Mouse (Mus musculus): Measurements from ENCODE around the gene Hist1h4d. TPM values are rescaled to one million over a fixed set of nuclear protein-coding genes. Genes with fewer than 3 reads are reported as not detected.
"Not testable (repeated sequence)": the region's sequence is repeated elsewhere in the genome, so short reads cannot be mapped to it uniquely, and the experiment has no call there.

Gene Hist1h4d
- polyA plus RNA-seq, 1 experiment from 2014 or later = 160 TPM

- WGBS = 86% methylated on average over 7 of the region's 7 CpGs
- not testable (repeated sequence) for ATAC-seq (ENCODE audit: insufficient number of reproducible peaks, insufficient read depth, low FRiP score, low TSS enrichment, low read depth); H3K4me1 ChIP-seq; H3K9ac ChIP-seq; H3K4me3 ChIP-seq; H3K27ac ChIP-seq; H3K27me3 ChIP-seq; H3K36me3 ChIP-seq; H3K4me2 ChIP-seq; H3K9me3 ChIP-seq
Measured at GRCm38 (mm10) chr13:23591886-23592285, 10.5 kb downstream of the Hist1h4d start.

GRCm38 (mm10) chr13:23592614-23593013 is 11.2 kb downstream of the Hist1h4d start:
- no peaks in the 10 kb centered on the region for H3K27me3 ChIP-seq
- no peaks in the 10 kb centered on the region for H3K36me3 ChIP-seq
- H3K27ac ChIP-seq = no peak overlapping the region
- no peak overlapping the region for H3K4me3 ChIP-seq
- no peaks in the 10 kb centered on the region for H3K4me1 ChIP-seq
- no peak overlapping the region for H3K4me2 ChIP-seq
- ATAC-seq (ENCODE audit: insufficient number of reproducible peaks, insufficient read depth, low FRiP score, low TSS enrichment, low read depth) = no peak
- no peaks in the 10 kb centered on the region for H3K9me3 ChIP-seq
- no peak overlapping the region for H3K9ac ChIP-seq
- 70% methylated on average over 7 of the region's 7 CpGs for WGBS

- Histone ChIP-seq H3K36me3 (no peaks in the 10 kb centered on the region), H3K9ac (no peak overlapping the region), H3K27ac (peak overlapping the region; percentile 44), H3K4me3 (no peak overlapping the region), H3K9me3 (no peaks in the 10 kb centered on the region), H3K4me1 (no peaks in the 10 kb centered on the region), H3K27me3 (no peaks in the 10 kb centered on the region), H3K4me2 (no peak overlapping the region)
- ATAC-seq (ENCODE audit: insufficient number of reproducible peaks, insufficient read depth, low FRiP score, low TSS enrichment, low read depth) = no peak
- WGBS = 65% methylated on average over 5 of the region's 5 CpGs
Measured at GRCm38 (mm10) chr13:23593051-23593770, 11.8 kb downstream of the Hist1h4d start.

GRCm38 (mm10) chr13:23595185-23595584 is 13.8 kb downstream of the Hist1h4d start:
- Histone ChIP-seq H3K9me3 (no peaks in the 10 kb centered on the region), H3K4me1 (no peaks in the 10 kb centered on the region), H3K27ac (no peak overlapping the region), H3K27me3 (no peaks in the 10 kb centered on the region), H3K36me3 (no peaks in the 10 kb centered on the region), H3K9ac (no peak overlapping the region), H3K4me3 (no peak overlapping the region), H3K4me2 (no peak overlapping the region)
- ATAC-seq (ENCODE audit: insufficient number of reproducible peaks, insufficient read depth, low FRiP score, low TSS enrichment, low read depth) = no peak
- WGBS = 87% methylated on average over 2 of the region's 2 CpGs

- Histone ChIP-seq H3K4me1 (no peaks in the 10 kb centered on the region), H3K9me3 (no peaks in the 10 kb centered on the region), H3K36me3 (no peaks in the 10 kb centered on the region), H3K4me3 (no peak overlapping the region), H3K9ac (0 out of 2 replicates have a peak overlapping the region, but pooled peaks have one; percentile 12), H3K4me2 (no peak overlapping the region), H3K27me3 (no peaks in the 10 kb centered on the region), H3K27ac (no peak overlapping the region)
- WGBS = 81% methylated on average over 7 of the region's 7 CpGs
- ATAC-seq (ENCODE audit: insufficient number of reproducible peaks, insufficient read depth, low FRiP score, low TSS enrichment, low read depth) = no peak
Measured at GRCm38 (mm10) chr13:23595622-23596372, 14.4 kb downstream of the Hist1h4d start.

GRCm38 (mm10) chr13:23597957-23598356 is 16.6 kb downstream of the Hist1h4d start:
- WGBS = 6% methylated on average over 9 of the region's 9 CpGs
- H3K4me3 ChIP-seq = no peak overlapping the region
- ATAC-seq (ENCODE audit: insufficient number of reproducible peaks, insufficient read depth, low FRiP score, low TSS enrichment, low read depth) = no peak

GRCm38 (mm10) chr13:23603182-23603699 is 21.8 kb downstream of the Hist1h4d start:
- H3K9me3 ChIP-seq = no peaks in the 10 kb centered on the region
- no peak overlapping the region for H3K27ac ChIP-seq
- H3K36me3 ChIP-seq = no peaks in the 10 kb centered on the region
- ATAC-seq (ENCODE audit: insufficient number of reproducible peaks, insufficient read depth, low FRiP score, low TSS enrichment, low read depth) = no peak
- 74% methylated on average over 7 of the region's 7 CpGs for WGBS
- no peaks in the 10 kb centered on the region for H3K4me1 ChIP-seq
- H3K4me3 ChIP-seq = no peak overlapping the region
- H3K4me2 ChIP-seq = no peak overlapping the region
- H3K27me3 ChIP-seq = no peaks in the 10 kb centered on the region
- no peak overlapping the region for H3K9ac ChIP-seq

More at GRCm38 (mm10) chr13:23597957-23598356, 16.6 kb downstream of the Hist1h4d start:
- Histone ChIP-seq H3K9ac (no peak overlapping the region), H3K4me2 (no peak overlapping the region), H3K9me3 (no peaks in the 10 kb centered on the region), H3K27me3 (no peaks in the 10 kb centered on the region), H3K27ac (no peak overlapping the region), H3K4me1 (no peaks in the 10 kb centered on the region), H3K36me3 (no peaks in the 10 kb centered on the region)

GRCm38 (mm10) chr13:23604452-23604851 is 23.1 kb downstream of the Hist1h4d start:
- no peak overlapping the region for H3K9ac ChIP-seq
- no peaks in the 10 kb centered on the region for H3K4me1 ChIP-seq
- no peaks in the 10 kb centered on the region for H3K9me3 ChIP-seq
- no peak for ATAC-seq (ENCODE audit: insufficient number of reproducible peaks, insufficient read depth, low FRiP score, low TSS enrichment, low read depth)
- H3K27ac ChIP-seq = no peak overlapping the region
- H3K4me3 ChIP-seq = no peak overlapping the region
- WGBS = 91% methylated on average over 3 of the region's 3 CpGs
- H3K4me2 ChIP-seq = no peak overlapping the region
- H3K27me3 ChIP-seq = no peaks in the 10 kb centered on the region
- no peaks in the 10 kb centered on the region for H3K36me3 ChIP-seq

- Histone ChIP-seq H3K36me3 (no peaks in the 10 kb centered on the region), H3K27ac (no peak overlapping the region), H3K4me3 (no peak overlapping the region), H3K9ac (no peak overlapping the region), H3K9me3 (no peaks in the 10 kb centered on the region), H3K27me3 (no peaks in the 10 kb centered on the region), H3K4me2 (no peak overlapping the region), H3K4me1 (no peaks in the 10 kb centered on the region)
- ATAC-seq (ENCODE audit: insufficient number of reproducible peaks, insufficient read depth, low FRiP score, low TSS enrichment, low read depth) = no peak
- 84% methylated on average over 3 of the region's 3 CpGs for WGBS
Measured at GRCm38 (mm10) chr13:23605052-23605451, 23.7 kb downstream of the Hist1h4d start.

- H3K27ac ChIP-seq = no peak overlapping the region
- no peaks in the 10 kb centered on the region for H3K36me3 ChIP-seq
- H3K4me1 ChIP-seq = no peaks in the 10 kb centered on the region
- 88% methylated on average over 4 of the region's 4 CpGs for whole genome bisulfite sequencing
- no peak overlapping the region for H3K4me3 ChIP-seq
- no peak for ATAC-seq (ENCODE audit: insufficient number of reproducible peaks, insufficient read depth, low FRiP score, low TSS enrichment, low read depth)
- H3K27me3 ChIP-seq = no peaks in the 10 kb centered on the region
- no peak overlapping the region for H3K4me2 ChIP-seq
- H3K9me3 ChIP-seq = no peaks in the 10 kb centered on the region
- H3K9ac ChIP-seq = no peak overlapping the region
Measured at GRCm38 (mm10) chr13:23609209-23609608, 27.8 kb downstream of the Hist1h4d start.

GRCm38 (mm10) chr13:23609844-23610243 is 28.4 kb downstream of the Hist1h4d start:
- no peaks in the 10 kb centered on the region for H3K4me1 ChIP-seq
- no peaks in the 10 kb centered on the region for H3K27me3 ChIP-seq
- no peak overlapping the region for H3K4me3 ChIP-seq
- no peak for ATAC-seq (ENCODE audit: insufficient number of reproducible peaks, insufficient read depth, low FRiP score, low TSS enrichment, low read depth)
- H3K4me2 ChIP-seq = no peak overlapping the region
- no peaks in the 10 kb centered on the region for H3K9me3 ChIP-seq
- no peak overlapping the region for H3K27ac ChIP-seq
- H3K9ac ChIP-seq = no peak overlapping the region
- H3K36me3 ChIP-seq = no peaks in the 10 kb centered on the region

GRCm38 (mm10) chr13:23610393-23610792 is 29.0 kb downstream of the Hist1h4d start:
- WGBS = 68% methylated on average over 2 of the region's 2 CpGs
- H3K27ac ChIP-seq = no peak overlapping the region
- no peak overlapping the region for H3K9ac ChIP-seq
- H3K4me1 ChIP-seq = no peaks in the 10 kb centered on the region
- no peaks in the 10 kb centered on the region for H3K36me3 ChIP-seq
- no peaks in the 10 kb centered on the region for H3K9me3 ChIP-seq
- ATAC-seq (ENCODE audit: insufficient number of reproducible peaks, insufficient read depth, low FRiP score, low TSS enrichment, low read depth) = no peak
- H3K27me3 ChIP-seq = no peaks in the 10 kb centered on the region
- H3K4me3 ChIP-seq = no peak overlapping the region
- no peak overlapping the region for H3K4me2 ChIP-seq
